Mouse (Mus musculus): Measurements from ENCODE around the gene Utrn. TPM values are rescaled to one million over a fixed set of nuclear protein-coding genes. Genes with fewer than 3 reads are reported as not detected.
"Not testable (repeated sequence)": the region's sequence is repeated elsewhere in the genome, so short reads cannot be mapped to it uniquely, and the experiment has no call there.

Gene Utrn
- polyA plus RNA-seq, 1 experiment from 2014 or later = 23.6 TPM

- Histone ChIP-seq H3K36me3 (no peaks in the 10 kb centered on the region), H3K27me3 (no peaks in the 10 kb centered on the region), H3K27ac (no peak overlapping the region), H3K9ac (replicated peaks) (no peak overlapping the region), H3K4me3 (replicated peaks) (no peak overlapping the region), H3K4me1 (replicated peaks) (no peaks in the 10 kb centered on the region), H3K4me2 (replicated peaks) (no peak overlapping the region), H3K9me3 (no peaks in the 10 kb centered on the region)
- 91% methylated on average over 4 of the region's 4 CpGs for WGBS
- ATAC-seq = no peak
These were observed 235.2 kb downstream of the Utrn start for GRCm38 (mm10) chr10:12633965-12634364.

- Histone ChIP-seq H3K27ac (no peak overlapping the region; the same call in 1 of the 2 replicates), H3K27me3 (no peaks in the 10 kb centered on the region), H3K4me2 (replicated peaks) (no peak overlapping the region), H3K9me3 (no peaks in the 10 kb centered on the region), H3K4me1 (replicated peaks) (no peaks in the 10 kb centered on the region), H3K4me3 (replicated peaks) (no peak overlapping the region), H3K36me3 (no peaks in the 10 kb centered on the region), H3K9ac (replicated peaks) (no peak overlapping the region)
- no peak for ATAC-seq
- 83% methylated on average over 5 of the region's 5 CpGs for WGBS
These were observed 238.2 kb downstream of the Utrn start for GRCm38 (mm10) chr10:12630933-12631332.

- Histone ChIP-seq H3K4me1 (replicated peaks) (peaks cover 15% of the 10 kb centered on the region), H3K27ac (no peak overlapping the region), H3K4me2 (replicated peaks) (no peak overlapping the region), H3K9me3 (no peaks in the 10 kb centered on the region), H3K36me3 (no peaks in the 10 kb centered on the region), H3K27me3 (no peaks in the 10 kb centered on the region), H3K4me3 (replicated peaks) (no peak overlapping the region), H3K9ac (replicated peaks) (no peak overlapping the region)
- WGBS = 82% methylated on average over 3 of the region's 3 CpGs
- ATAC-seq = no peak
These were observed 250.8 kb downstream of the Utrn start for GRCm38 (mm10) chr10:12618397-12618796.

GRCm38 (mm10) chr10:12615723-12616122, 253.4 kb downstream of the Utrn start:
- no peaks in the 10 kb centered on the region for H3K36me3 ChIP-seq
- H3K4me2 ChIP-seq (replicated peaks) = no peak overlapping the region; the same call in 1 of the 2 replicates
- H3K27me3 ChIP-seq = no peaks in the 10 kb centered on the region
- H3K9ac ChIP-seq (replicated peaks) = no peak overlapping the region
- H3K9me3 ChIP-seq = no peaks in the 10 kb centered on the region
- 54% methylated on average over 3 of the region's 3 CpGs for whole genome bisulfite sequencing
- no peak overlapping the region for H3K4me3 ChIP-seq (replicated peaks)
- peaks cover 15% of the 10 kb centered on the region for H3K4me1 ChIP-seq (replicated peaks)
- ATAC-seq = peak; percentile 6; the same call in 1 of the 2 replicates
- H3K27ac ChIP-seq = no peak overlapping the region

GRCm38 (mm10) chr10:12614465-12615199, 254.5 kb downstream of the Utrn start:
- H3K9me3 ChIP-seq = no peaks in the 10 kb centered on the region
- under 1% methylated on average over 22 of the region's 22 CpGs for WGBS
- ATAC-seq = peak; percentile 73
- peak overlapping the region; percentile 70 for H3K9ac ChIP-seq (replicated peaks)
- H3K4me2 ChIP-seq (replicated peaks) = peak overlapping the region; percentile 77
- peaks cover 15% of the 10 kb centered on the region for H3K4me1 ChIP-seq (replicated peaks)
- H3K27me3 ChIP-seq = no peaks in the 10 kb centered on the region
- H3K27ac ChIP-seq = peak overlapping the region; percentile 51
- H3K36me3 ChIP-seq = no peaks in the 10 kb centered on the region
- peak overlapping the region; percentile 55 for H3K4me3 ChIP-seq (replicated peaks)

GRCm38 (mm10) chr10:12612235-12612863, 256.8 kb downstream of the Utrn start:
- peak; percentile 85 for ATAC-seq
- H3K36me3 ChIP-seq = no peaks in the 10 kb centered on the region
- no peak overlapping the region for H3K4me2 ChIP-seq (replicated peaks)
- peak overlapping the region; percentile 18; the same call in 1 of the 2 replicates for H3K4me3 ChIP-seq (replicated peaks)
- H3K9me3 ChIP-seq = no peaks in the 10 kb centered on the region
- H3K4me1 ChIP-seq (replicated peaks) = peaks cover 15% of the 10 kb centered on the region
- WGBS = 20% methylated on average over 4 of the region's 4 CpGs
- no peak overlapping the region for H3K27ac ChIP-seq
- H3K9ac ChIP-seq (replicated peaks) = no peak overlapping the region
- H3K27me3 ChIP-seq = no peaks in the 10 kb centered on the region

- no peak overlapping the region for H3K4me2 ChIP-seq (replicated peaks)
- ATAC-seq = no peak
- no peaks in the 10 kb centered on the region for H3K9me3 ChIP-seq
- peaks cover 6% of the 10 kb centered on the region for H3K4me1 ChIP-seq (replicated peaks)
- no peaks in the 10 kb centered on the region for H3K27me3 ChIP-seq
- no peak overlapping the region for H3K4me3 ChIP-seq (replicated peaks)
- H3K9ac ChIP-seq (replicated peaks) = no peak overlapping the region
- 80% methylated on average over 7 of the region's 7 CpGs for WGBS
- H3K27ac ChIP-seq = no peak overlapping the region
- no peaks in the 10 kb centered on the region for H3K36me3 ChIP-seq
These were observed 259.3 kb downstream of the Utrn start for GRCm38 (mm10) chr10:12609896-12610295.

GRCm38 (mm10) chr10:12608634-12609033, 260.5 kb downstream of the Utrn start:
- Histone ChIP-seq H3K4me1 (replicated peaks) (no peaks in the 10 kb centered on the region), H3K27me3 (no peaks in the 10 kb centered on the region), H3K4me2 (replicated peaks) (no peak overlapping the region)

GRCm38 (mm10) chr10:12607180-12607579, 262.0 kb downstream of the Utrn start:
- not testable (repeated sequence) for H3K4me3 ChIP-seq (replicated peaks); H3K4me1 ChIP-seq (replicated peaks); ATAC-seq; H3K36me3 ChIP-seq; H3K4me2 ChIP-seq (replicated peaks); H3K9ac ChIP-seq (replicated peaks); H3K27me3 ChIP-seq; H3K27ac ChIP-seq; H3K9me3 ChIP-seq
- 96% methylated on average over 6 of the region's 6 CpGs for WGBS

More at GRCm38 (mm10) chr10:12608634-12609033, 260.5 kb downstream of the Utrn start:
- no peak overlapping the region for H3K27ac ChIP-seq
- H3K36me3 ChIP-seq = no peaks in the 10 kb centered on the region
- no peaks in the 10 kb centered on the region for H3K9me3 ChIP-seq
- H3K4me3 ChIP-seq (replicated peaks) = no peak overlapping the region
- no peak for ATAC-seq
- no peak overlapping the region for H3K9ac ChIP-seq (replicated peaks)

- H3K9me3 ChIP-seq = no peaks in the 10 kb centered on the region
- no peak overlapping the region for H3K4me3 ChIP-seq (replicated peaks)
- no peaks in the 10 kb centered on the region for H3K27me3 ChIP-seq
- H3K4me2 ChIP-seq (replicated peaks) = no peak overlapping the region
- ATAC-seq = no peak
- H3K36me3 ChIP-seq = no peaks in the 10 kb centered on the region
- H3K27ac ChIP-seq = no peak overlapping the region
- no peak overlapping the region for H3K9ac ChIP-seq (replicated peaks)
- 8% methylated on average over 2 of the region's 2 CpGs for WGBS
- peaks cover 7% of the 10 kb centered on the region for H3K4me1 ChIP-seq (replicated peaks)
These were observed 273.8 kb downstream of the Utrn start for GRCm38 (mm10) chr10:12595379-12595778.

GRCm38 (mm10) chr10:12594958-12595357, 274.2 kb downstream of the Utrn start:
- no peak for ATAC-seq
- no peak overlapping the region for H3K4me3 ChIP-seq (replicated peaks)
- no peaks in the 10 kb centered on the region for H3K9me3 ChIP-seq
- no peaks in the 10 kb centered on the region for H3K36me3 ChIP-seq
- no peak overlapping the region for H3K9ac ChIP-seq (replicated peaks)
- no peak overlapping the region for H3K4me2 ChIP-seq (replicated peaks)
- H3K4me1 ChIP-seq (replicated peaks) = peaks cover 7% of the 10 kb centered on the region
- WGBS = 80% methylated on average over 8 of the region's 8 CpGs
- H3K27me3 ChIP-seq = no peaks in the 10 kb centered on the region
- H3K27ac ChIP-seq = no peak overlapping the region

- no peak for ATAC-seq
- Histone ChIP-seq H3K4me1 (replicated peaks) (peaks cover 7% of the 10 kb centered on the region), H3K9ac (replicated peaks) (no peak overlapping the region), H3K27ac (no peak overlapping the region), H3K9me3 (no peaks in the 10 kb centered on the region), H3K4me3 (replicated peaks) (no peak overlapping the region), H3K4me2 (replicated peaks) (no peak overlapping the region), H3K27me3 (no peaks in the 10 kb centered on the region), H3K36me3 (no peaks in the 10 kb centered on the region)
These were observed 276.1 kb downstream of the Utrn start for GRCm38 (mm10) chr10:12593071-12593470.

Measured in midbrain, embryonic 13.5 days (tissue).